Mouse (Mus musculus) adipocyte (in vitro differentiated cells): Measurements from ENCODE around the gene Scml4.

Source experiments
- DNase-seq: peaks from one replicate; pipeline ENCODE4 v3.0.0-alpha.2; 2016; ENCODE audit warnings: low spot score

Scml4 gene

DNA sequence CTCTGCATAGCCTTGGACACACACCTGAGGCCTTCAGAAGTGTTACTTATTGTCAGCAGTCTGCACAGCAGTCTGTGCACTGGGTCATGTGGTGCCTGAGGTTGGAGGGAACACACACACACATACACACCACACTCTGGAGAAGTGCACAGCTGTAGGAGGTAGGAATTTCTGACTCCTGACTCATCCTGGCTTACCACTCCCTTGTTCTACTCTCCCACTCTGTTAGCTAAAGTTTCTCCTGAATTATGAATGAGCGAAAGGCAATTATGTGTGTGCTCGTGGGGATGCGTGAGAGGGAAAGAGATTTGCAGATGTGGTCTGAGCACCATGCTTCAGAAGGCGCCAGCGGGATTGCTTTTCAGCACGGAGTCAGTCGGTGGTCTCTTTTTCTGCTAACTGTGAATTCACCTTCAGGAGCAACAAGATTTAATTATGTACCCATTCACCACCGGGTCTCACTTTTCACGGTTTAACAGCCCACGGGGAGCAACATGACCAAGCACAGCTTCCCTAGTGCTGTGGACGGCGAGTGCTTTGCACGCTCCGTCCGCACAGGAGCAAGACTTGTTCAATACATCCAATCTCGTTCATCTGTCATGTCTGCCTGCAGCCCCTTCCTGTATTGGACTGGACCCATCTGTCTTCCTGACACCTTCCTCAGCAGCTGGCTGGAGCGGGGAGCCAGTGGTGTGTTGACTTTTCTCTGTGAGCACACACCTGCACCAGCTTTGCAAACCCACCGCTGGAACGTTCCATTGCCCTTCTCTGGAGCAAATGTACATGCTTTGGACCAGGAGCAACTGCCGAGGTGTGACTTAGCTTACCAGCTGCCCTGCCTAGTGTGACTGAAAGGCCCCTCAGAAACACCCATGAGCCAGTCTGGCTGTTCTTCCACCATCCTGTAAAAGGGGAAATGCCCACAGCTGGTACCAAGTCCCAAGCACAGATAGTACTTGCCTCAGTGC lies 91.2 kb downstream of the Scml4 start:
- DNase-seq = no peak

DNA sequence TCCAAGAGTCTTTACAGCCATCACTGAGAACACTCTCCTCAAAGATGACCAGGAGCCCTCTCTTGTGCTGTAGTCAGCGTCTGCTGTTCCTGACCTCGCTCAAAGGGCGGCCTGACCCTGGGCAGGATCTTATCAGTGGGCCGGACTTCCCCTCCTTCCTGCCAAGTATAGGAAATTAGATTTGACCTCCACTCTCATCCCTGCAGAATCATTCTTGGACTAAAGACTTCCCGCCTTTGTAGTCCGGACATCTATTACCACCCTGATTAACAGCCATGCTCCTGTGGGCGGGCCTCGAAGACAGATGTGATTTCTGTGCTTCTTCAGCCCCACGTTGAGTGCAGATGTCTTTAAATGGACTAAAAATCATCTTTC lies 91.9 kb downstream of the Scml4 start:
- DNase-seq = no peak

DNA sequence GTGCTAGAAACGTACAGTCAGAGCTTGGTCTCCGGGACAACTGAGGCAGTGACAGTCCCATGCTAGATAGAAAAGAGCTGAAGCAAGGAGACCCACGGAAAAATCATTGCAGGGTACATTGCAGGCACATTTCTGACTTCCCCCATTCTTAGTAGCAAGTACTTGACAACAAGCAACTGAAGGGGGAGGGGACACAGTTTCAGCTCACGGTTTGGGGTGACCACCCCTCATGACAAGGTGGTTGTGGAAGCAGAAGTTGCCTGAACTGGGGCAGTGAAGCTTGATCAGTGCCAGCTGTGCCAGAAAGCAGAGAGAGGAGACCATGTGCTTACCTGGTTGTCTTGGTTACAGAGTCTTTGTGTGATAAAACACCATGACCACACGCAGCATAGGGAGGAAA lies 93.4 kb downstream of the Scml4 start:
- DNase-seq = no peak

DNA sequence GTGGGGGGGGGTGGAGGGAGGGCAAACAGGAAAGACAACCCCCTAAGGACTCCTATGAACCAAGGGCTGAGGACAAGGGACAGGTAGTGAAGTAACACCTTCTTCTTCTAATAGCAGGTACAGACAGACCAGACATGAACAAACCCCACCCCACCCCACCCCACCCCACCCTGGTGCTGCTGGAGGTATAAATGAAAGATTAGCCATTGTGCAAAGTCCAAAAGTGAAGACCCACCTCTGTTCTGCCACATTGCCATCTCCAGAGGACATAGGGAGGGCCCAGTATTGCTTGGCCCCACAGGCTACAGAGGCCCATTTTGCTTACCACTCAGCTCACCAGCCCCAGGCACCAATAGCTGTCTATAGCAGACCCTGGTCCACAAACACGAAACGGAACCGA lies 95.0 kb downstream of the Scml4 start:
- no peak for DNase-seq

DNA sequence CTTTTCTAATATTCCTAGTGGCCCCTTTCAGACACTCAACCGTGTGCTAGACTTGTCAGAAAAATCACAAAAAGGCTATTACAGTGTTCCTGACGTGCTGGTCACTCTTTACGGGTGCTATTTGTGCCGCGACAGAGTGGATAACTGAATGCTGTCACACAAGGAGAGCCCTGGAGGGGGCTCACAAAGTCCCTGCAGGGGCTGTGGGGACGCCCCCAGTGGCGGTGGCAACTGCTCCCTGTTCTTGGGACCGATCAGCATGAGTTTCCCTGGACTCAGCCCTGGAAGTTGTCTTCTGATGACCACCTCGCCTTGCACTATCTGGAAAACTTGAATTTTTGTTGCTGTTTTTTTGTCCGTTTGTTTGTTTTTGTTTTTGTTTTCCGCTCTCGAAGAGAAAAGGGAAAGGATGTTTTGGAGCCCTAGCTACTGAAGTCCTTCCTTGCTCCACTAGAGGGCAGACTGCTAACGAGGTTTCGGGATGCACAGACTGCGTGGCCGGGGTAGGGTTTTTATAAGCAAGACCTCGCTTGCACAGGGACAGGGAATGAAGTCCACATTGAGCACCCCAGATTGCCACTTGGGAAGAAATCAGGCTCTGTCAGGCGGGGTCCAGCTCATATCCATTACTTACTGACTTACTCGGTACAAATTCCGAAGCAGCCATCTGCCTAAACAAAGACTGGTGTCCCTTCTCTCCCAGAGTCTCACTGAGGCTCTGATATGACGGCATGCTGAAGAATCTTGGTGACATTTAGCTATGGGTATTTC lies 97.9 kb downstream of the Scml4 start:
- DNase-seq = peak; percentile 71

DNA sequence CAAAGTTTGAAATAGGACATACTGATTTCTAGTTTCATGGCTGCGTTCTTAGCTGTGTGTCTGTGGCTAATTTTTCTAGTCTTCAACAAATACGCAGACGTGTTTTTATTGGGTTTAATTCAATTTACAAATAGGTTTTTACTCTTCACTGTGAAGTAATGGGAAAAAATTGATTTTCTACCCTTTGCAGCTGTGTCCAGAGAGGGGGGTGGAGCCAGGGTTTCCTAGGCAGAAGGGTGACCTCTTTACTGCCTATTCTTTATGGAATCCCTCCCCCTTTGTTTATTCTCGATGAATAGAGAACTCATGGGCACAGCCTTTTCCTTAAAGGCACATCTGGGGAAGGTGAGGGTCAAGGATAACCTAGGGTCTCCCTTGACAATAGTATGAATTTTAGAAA lies 98.5 kb downstream of the Scml4 start:
- no peak for DNase-seq

DNA sequence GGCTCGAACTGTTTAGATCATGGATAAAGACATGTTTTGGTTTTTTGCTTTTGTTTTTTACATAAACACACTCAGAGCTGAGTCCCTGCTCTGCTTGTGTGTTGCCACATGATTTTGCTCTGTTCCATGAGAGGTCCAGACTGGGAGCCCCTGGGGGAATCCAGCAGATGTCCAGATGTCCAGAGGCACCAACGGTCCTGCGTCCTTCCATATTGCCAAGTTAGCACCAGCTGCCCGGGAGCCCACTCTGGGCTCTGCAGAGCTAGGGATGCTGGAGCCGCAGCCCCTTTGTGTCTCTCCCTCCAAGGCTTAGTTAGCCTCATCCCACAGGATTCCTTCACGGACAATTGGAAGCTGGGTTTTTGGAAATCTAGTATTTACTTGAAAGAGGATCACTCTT lies 101.6 kb downstream of the Scml4 start:
- DNase-seq = no peak

DNA sequence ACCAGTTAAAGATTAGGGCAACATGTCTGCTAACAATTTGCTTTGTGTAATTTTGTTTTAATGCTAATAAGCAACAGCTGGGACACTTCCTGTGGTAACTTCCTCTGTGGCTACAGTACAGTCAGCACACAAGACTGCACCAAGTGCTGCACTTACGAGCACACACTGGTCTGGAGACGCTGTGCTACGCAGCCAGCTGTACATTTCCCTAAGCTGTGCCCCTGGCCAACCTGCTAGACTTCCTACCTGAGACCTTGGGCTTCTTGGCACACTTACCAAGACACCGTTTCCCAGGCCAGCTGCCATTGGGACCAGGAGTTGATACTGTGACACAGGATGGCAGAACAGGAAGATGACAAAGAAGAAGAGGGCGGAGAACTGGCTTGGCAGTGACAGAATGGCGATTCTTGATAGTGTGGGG lies 102.0 kb downstream of the Scml4 start:
- DNase-seq = no peak

DNA sequence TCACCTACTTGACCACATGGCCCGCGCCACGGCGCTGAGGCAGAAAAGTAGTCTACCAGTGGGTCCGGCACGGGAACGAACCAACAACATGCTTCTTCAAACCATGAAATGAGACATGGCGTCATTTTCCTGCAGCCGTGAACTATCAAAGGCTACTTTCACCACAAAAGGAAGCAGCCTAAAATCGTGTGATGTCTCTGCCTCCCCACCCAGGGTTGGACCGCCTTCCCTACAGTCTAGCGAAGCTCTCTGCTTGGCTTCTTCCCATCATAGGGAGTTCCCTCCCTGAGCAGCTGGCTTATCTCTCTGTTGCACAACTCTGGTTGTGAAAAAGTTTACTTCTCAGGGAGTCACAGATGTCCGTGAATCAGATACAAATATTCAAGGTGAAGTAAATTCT lies 102.5 kb downstream of the Scml4 start:
- DNase-seq = no peak

DNA sequence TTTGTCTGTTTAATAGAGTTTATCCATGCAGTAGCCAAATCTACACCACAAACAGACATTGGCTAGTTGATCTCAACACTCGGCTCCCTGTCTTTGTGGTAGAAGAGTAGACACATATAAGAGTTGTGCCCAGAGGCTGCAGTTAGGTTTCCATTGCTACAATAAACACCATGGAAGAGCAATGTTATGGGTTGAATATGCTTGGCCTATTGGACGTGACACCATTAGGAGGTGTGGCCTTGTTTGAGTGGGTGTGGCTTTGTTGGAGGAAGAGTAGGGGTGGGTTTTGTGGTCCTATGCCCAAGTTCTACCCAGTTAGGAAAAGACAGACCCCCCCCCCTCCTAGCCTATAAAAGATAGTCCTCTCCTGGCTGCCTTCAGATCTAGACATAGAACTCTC lies 102.9 kb downstream of the Scml4 start:
- no peak for DNase-seq

DNA sequence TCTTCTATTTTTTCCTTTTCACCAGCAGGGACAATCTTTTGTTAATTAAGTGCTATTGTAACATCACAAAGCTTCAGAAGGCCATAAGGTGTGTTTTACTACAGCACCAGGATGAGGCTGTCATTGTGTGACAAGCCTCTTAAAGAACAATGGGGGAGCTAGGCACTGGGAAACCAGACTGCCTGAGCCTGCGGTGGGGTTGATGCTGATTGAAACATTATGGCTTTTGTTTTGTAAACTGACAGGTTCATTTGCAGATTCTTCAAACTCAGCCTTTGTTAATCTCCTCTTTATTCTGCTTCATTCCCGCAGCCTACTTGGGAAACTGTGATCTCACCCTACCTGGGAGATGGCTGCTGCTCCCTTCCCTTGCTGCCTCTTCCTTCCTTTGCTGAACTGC lies 108.2 kb downstream of the Scml4 start:
- no peak for DNase-seq

DNA sequence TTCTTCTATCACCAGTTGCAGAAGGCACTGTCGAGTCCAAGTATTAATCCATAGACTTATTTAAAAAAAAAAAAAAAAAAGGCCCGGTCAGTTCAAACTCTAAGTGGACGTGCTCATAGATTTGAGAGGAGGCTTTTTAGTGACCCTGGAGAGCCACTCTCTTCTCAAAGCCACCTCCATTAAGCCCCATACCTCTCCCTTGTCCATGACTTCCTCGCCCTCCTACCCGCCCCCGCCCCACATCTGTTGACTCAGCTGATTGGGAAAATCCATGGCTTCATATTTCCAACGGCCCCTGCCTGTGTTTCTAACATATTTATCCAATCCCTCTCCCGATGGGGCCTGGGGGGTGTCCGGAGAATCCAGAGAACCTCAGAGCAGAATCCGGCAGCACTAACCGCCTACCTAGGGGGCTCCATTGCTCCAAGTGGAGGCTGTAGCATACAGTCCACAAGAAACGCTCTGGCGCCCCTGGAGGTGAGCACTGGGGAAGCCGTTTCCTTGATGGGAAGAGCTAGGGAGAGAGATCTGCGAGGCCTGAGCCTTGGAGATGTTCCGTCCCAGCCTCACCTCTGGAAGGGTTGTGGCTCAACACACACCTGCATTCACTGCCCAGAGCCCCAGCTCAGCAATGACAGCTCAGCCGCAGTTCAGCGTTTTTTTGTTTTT lies 112.5 kb downstream of the Scml4 start:
- DNase-seq = no peak

DNA sequence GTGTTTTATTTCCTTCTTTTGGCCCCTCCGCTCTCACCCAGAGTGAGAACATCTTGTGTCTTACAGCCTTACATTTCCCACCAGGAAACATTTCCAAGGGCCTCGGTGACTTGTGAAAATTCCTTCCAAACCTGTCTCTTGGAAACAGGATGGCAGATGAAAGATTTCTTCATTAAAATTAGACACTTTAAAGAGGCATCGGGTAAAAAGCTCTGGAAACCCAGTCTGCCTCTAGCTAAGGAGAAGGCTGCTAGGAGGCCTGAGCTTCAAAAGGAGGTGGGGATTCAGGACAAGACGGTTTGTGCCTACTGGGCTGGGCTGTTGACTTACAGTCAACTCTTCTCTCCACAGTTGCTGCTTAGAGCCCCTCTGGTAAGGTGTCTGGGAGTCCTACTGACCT lies 113.4 kb downstream of the Scml4 start:
- DNase-seq = no peak

DNA sequence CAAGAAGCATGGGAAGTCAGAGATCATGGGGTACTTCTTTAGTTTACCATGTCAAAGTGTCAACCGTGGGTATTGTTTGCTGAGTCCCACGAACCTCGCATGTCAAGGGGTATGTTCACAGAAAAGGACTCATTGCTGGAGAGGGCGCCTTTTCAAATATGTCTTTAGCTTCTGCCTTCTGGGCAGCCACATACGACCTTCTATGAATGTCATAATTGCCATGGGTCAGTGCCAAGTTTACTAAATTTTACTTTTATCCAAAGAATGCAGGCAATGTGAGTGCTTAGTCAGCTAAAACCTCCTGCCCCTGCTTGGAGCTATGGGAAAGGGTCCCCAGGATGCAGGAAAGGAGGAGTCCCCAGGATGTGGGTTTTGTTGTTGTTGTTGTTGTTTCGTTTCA lies 116.4 kb downstream of the Scml4 start:
- no peak for DNase-seq

DNA sequence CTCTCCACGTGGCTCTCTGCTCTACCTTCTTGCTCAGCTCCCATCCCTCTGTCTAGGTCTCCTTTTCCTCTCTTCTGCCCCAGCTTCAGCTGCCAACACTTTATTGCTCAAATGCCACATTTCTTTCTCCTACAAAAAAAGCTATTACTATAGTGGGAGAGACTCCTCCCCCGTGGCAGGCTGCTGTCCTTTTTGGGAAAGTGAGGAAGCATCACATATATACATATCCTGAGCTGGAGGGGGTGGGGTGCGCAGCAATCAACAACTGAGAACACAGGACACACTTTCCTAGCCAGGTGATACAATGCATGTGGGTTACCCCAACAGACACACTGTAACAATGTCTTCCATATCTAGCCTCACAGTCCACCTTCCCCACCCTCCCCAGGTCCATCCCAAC lies 118.2 kb downstream of the Scml4 start:
- no peak for DNase-seq

DNA sequence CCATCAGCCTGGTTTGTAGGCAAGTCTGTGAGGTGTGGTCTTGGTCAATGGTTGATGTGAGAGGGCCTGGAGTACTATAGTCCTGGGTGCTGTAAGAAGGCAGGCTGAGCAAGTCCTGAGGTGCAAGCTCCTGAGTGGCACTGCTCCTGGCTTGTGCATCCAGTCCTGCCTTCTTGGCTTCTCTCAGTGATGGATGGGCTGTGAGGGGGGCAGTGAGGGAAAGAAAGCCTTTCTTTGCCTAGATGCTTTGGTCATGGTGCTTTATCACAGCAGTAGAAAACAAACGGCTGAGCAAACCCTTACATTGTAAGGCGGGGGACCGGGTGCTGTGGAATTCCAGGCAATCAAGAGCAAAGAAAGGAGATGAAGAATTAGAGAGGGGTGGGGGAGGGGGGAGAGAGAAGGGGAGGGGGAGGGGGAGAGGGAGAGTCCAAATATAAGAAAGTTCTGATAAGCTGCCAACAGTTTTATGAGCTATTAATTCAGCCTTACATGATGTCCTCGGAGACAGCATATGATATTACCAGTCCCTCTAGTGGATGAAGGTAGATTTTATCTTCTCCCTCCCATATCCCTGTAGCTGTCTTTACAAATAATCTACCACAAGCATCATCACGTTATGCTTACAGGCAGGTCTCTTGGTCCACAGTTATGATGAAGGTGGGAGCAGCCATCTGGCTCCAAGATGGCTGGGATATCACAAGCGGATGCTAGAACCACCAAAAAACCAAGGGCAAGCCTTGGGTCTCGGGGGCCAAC lies 121.0 kb downstream of the Scml4 start:
- no peak for DNase-seq

DNA sequence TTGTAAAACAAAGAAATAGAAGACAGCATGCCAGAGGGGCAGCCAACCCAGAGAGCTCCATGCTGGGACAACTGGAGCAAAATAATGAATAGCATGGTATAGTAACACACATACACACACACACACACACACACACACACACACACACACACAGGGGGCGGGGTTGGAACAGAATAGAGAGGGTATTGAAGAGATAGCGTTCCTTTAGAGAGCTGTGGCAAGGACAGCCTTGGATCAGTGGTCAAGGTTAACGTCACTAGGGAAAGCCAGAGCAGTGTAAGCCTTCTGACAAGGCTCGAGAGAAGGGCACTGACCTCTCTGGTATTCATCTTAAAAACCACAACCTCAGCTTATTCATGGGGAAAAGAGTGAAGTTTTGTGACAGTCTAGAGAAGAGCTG lies 124.7 kb downstream of the Scml4 start:
- no peak for DNase-seq

DNA sequence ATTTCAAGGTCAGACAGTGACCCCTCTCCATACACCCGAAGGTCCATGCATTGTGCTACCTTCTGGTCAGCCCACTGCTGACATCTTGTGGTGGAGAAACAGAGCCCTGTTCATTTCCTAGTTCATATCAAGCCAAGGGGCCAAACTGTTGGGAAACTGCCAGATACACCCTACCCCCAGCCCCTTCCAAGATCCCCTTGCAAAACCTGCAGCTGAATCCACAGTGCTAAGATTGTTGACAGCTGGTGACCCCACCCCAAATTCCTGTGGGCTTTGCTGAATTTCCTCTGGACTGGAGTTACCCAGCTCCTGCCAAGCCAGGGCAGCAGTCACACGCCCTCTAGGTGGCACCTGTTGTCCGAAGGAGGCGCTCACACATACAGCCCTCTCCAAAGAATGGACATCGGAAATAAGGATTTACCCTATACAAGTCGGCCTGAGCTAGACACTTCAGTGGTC lies 127.5 kb downstream of the Scml4 start:
- peak; percentile 22 for DNase-seq

DNA sequence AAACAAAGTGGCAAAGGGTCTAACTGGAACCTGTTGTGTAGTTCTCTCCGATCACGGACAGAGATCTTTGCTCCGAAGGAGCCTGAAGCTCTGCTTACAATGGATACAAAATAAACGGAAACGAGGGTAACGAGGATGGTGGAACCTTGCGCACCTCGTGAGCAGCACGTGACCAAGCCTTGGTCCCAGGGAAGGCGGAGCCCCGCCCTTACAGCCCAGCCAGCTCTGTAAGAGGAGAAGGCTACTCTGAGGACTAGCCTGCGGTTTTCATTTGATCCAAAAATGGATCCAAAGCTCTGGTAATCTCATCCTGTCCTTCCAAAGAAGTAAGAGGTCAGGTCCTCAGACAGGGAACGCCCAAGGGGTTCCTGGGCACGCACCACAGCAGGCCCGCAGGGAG lies 128.5 kb downstream of the Scml4 start:
- no peak for DNase-seq

DNA sequence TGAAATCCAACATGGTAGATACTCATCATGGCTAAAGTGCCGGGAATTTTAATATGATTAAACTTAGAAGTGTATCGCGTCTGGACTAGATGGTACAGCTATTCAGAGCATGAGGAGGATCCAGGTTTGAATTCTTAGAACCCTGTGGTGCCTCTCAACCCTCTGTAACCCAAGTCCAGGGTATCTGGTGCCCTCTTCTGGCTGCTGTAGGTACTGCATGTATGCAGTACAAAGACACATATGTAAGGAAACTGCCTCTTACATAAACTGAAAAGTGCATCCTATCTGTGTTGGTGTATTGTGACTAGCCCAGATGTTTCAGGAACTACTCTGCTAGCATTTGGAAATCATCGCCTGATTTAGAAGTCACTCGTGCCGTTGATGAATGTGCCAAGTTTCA lies 129.7 kb downstream of the Scml4 start:
- DNase-seq = peak; percentile 46

DNA sequence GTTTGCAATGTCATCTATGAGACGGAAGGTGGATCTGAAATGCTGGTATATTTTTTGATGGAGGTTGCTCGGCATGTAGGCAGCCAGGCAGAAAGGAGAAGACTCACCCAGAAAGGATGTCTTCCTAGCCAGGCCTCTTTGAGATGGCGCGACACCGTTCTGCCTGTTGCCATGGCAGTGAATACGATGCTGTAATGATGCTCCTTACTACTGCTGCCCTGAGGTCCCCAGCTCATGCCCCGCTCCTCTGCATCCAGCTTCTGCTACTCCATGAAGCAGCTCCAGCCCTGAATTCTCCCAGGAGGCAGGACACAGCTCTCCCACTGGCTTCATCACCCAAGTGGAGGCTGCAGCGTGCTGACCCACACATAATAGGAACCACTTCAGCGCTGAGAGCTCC lies 130.8 kb downstream of the Scml4 start:
- no peak for DNase-seq

DNA sequence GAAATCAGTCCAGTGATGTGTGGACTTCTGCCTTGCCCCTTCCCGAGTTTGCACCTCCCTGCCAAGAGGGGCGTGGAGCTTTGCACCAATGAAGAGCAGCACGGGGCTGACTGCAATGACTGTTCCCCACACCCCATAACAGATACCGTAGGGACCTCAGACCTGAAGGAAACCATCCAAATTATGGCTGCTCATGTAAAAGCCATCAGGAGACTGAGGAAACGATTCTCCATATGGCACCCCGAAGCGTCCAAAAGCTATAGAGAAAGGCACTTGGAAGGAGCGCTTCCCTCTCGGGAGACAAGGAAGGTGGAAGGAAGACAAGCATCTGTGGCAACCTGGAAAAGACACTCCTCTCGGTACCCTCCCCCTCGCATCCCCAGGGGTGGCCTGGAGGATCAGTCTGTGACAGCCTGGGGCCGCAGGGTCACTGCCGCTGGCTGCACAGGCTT lies 134.2 kb downstream of the Scml4 start:
- DNase-seq = no peak
